Mouse (Mus musculus) liver, postnatal 0 days (tissue): ENCODE data around the gene Col4a3. TPM values are rescaled to one million over a fixed set of nuclear protein-coding genes. Genes with fewer than 3 reads are reported as not detected.

Experiments used
- ATAC-seq: fragments of 200-750 bp; cut with Nextera tagmentation; 2 replicates; pipeline ENCODE4 v1.8.0; 2017; ENCODE audit warnings: mild to moderate bottlenecking, moderate library complexity
- DNase-seq: peaks from one replicate; pipeline ENCODE4 v3.0.0-alpha.2; 2016
- H3K27ac ChIP-seq: fragments of 300-500 bp; sonication (generic); 2 replicates; pipeline ENCODE4 v1.5.1; 2014; ENCODE audit warnings: antibody characterized with exemption, moderate library complexity, mild to moderate bottlenecking, low read depth
- H3K27me3 ChIP-seq: fragments of 300-500 bp; sonication (generic); 2 replicates; pipeline ENCODE4 v1.6.1; 2014; ENCODE audit warnings: low read length, control low read depth, mixed read lengths; ENCODE audit not compliant: insufficient read depth
- H3K36me3 ChIP-seq: fragments of 300-500 bp; sonication (generic); replicated peaks from 2 replicates; pipeline ENCODE4 v1.6.1; 2014; ENCODE audit warnings: mild to moderate bottlenecking, control low read depth, low read length, moderate library complexity, mixed read lengths; ENCODE audit not compliant: insufficient read depth
- H3K4me1 ChIP-seq: fragments of 300-500 bp; sonication (generic); 2 replicates; pipeline ENCODE4 v1.6.1; 2014; ENCODE audit warnings: antibody characterized with exemption, mild to moderate bottlenecking, control low read depth; ENCODE audit not compliant: insufficient read depth
- H3K4me2 ChIP-seq: fragments of 300-500 bp; sonication (generic); 2 replicates; pipeline ENCODE4 v1.6.1; 2014; ENCODE audit warnings: low read depth, mild to moderate bottlenecking, low read length, moderate library complexity, mixed read lengths
- H3K4me3 ChIP-seq: fragments of 300-500 bp; sonication (generic); 2 replicates; pipeline ENCODE4 v1.5.1; 2014; ENCODE audit warnings: low read depth, low read length
- H3K9ac ChIP-seq: fragments of 300-500 bp; sonication (generic); replicated peaks from 2 replicates; pipeline ENCODE4 v1.6.1; 2014; ENCODE audit warnings: mild to moderate bottlenecking, moderate library complexity
- H3K9me3 ChIP-seq: fragments of 300-500 bp; sonication (generic); 2 replicates; pipeline ENCODE4 v1.6.1; 2016; ENCODE audit warnings: mild to moderate bottlenecking, control low read depth, low read length, mixed read lengths
- CTCF ChIP-seq: sonication (generic); IDR thresholded peaks from 2 replicates; pipeline ENCODE4 v1.5.1; 2016; ENCODE audit warnings: antibody characterized with exemption, low read depth
- EP300 ChIP-seq: IDR thresholded peaks from 2 replicates; pipeline ENCODE4 v1.6.1; 2016; ENCODE audit warnings: antibody characterized with exemption, low read depth, mild to moderate bottlenecking
- WGBS: fragments of 180-500 bp; shearing (Covaris S2); extraction: QIAGEN DNeasy Blood & Tissue Kit; methylation state at CpG from one replicate; pipeline ENCODE4 v1.1.7; 2014; ENCODE audit not compliant: insufficient replicate concordance; 5-methylcytosine and 5-hydroxymethylcytosine counted together
- polyA plus RNA-seq: library from polyadenylated mRNA; unstranded; fragments of >200 nt; fragmentation: Nextera tagmentation; extraction: Ambion mirVana; gene quantifications from 2 replicates; pipeline ENCODE4 v1.2.1, GENCODE M21; 2015

Col4a3 gene
- polyA plus RNA-seq, 1 experiment from 2014 or later, result 0.27 TPM

- Histone ChIP-seq H3K9ac (peak within 1 kb of the TSS; percentile 97), H3K27ac (peak within 1 kb of the TSS; percentile 97), H3K4me2 (peak within 1 kb of the TSS; percentile 81), H3K4me1 (peaks cover 16% of the 10 kb centered on the region), H3K9me3 (no peaks in the 10 kb centered on the region), H3K4me3 (peak within 1 kb of the TSS; percentile 92), H3K36me3 (peaks cover 15% of the 10 kb centered on the region), H3K27me3 (0 out of 2 replicates have a peak, but pooled peaks cover 3% of the 10 kb centered on the region)
- TF ChIP-seq CTCF (no peak), EP300 (no peak; the same call in 1 of the 2 replicates)
- 8% methylated on average over 38 of the region's 38 CpGs for WGBS
- DNase-seq, result peak; percentile 94
- peak; percentile 99 for ATAC-seq
These were observed 137.8 kb downstream of the Col4a3 start, which contains the start of gene Mff for GRCm38 (mm10) chr1:82724339-82725025. Mff (plus strand) TSS chr1:82724890.

- H3K27me3 ChIP-seq, result 0 out of 2 replicates have a peak, but pooled peaks cover 3% of the 10 kb centered on the region
- H3K9me3 ChIP-seq, result no peaks in the 10 kb centered on the region
- DNase-seq (no peak), ATAC-seq (peak; percentile 99)
- peaks cover 23% of the 10 kb centered on the region for H3K36me3 ChIP-seq
- H3K4me1 ChIP-seq, result peaks cover 16% of the 10 kb centered on the region
- WGBS, result 3% methylated on average over 37 of the region's 37 CpGs
- peak overlapping the region; percentile 97 for H3K9ac ChIP-seq
- peak overlapping the region; percentile 81 for H3K4me2 ChIP-seq
- H3K27ac ChIP-seq, result peak overlapping the region; percentile 97
- TF ChIP-seq CTCF, result no peak
- TF ChIP-seq EP300, result no peak; the same call in 1 of the 2 replicates
- peak overlapping the region; percentile 92 for H3K4me3 ChIP-seq
These were observed 138.5 kb downstream of the Col4a3 start for GRCm38 (mm10) chr1:82725026-82725874.

DNA sequence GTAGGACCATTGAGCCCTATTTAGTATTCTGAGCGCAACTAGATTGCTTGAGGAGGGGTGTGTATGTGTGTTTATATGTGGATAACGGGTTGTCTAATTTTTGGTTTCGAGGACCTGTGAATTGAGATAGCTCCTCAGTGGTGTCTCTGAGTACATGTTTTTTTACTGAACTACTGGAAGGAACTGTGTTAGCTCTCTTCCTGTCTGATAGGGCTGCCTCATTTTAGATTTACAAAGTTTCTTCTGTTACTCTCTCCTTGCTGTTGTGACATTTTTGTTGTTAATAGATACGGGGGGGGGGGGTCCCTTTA, 139.1 kb downstream of the Col4a3 start:
- Histone ChIP-seq H3K36me3 (peaks cover 29% of the 10 kb centered on the region), H3K9me3 (no peaks in the 10 kb centered on the region), H3K27me3 (0 out of 2 replicates have a peak, but pooled peaks cover 3% of the 10 kb centered on the region), H3K4me2 (peak overlapping the region; percentile 81), H3K27ac (peak overlapping the region; percentile 97), H3K9ac (peak overlapping the region; percentile 97), H3K4me3 (peak overlapping the region; percentile 92), H3K4me1 (peaks cover 16% of the 10 kb centered on the region)
- 22% methylated on average over 4 of the region's 4 CpGs for WGBS
- DNase-seq, result no peak
- ATAC-seq, result peak; percentile 6; the same call in 1 of the 2 replicates
- TF ChIP-seq CTCF, result no peak
- TF ChIP-seq EP300, result no peak

GRCm38 (mm10) chr1:82726482-82726881, 139.8 kb downstream of the Col4a3 start:
- Histone ChIP-seq H3K27ac (peak overlapping the region; percentile 97), H3K4me2 (peak overlapping the region; percentile 81), H3K4me3 (peak overlapping the region; percentile 92), H3K4me1 (peaks cover 16% of the 10 kb centered on the region), H3K27me3 (0 out of 2 replicates have a peak, but pooled peaks cover 3% of the 10 kb centered on the region), H3K9me3 (no peaks in the 10 kb centered on the region), H3K36me3 (peaks cover 35% of the 10 kb centered on the region), H3K9ac (peak overlapping the region; percentile 97)
- DNase-seq, result no peak
- TF ChIP-seq CTCF (no peak), EP300 (peak; percentile 67)
- 60% methylated on average over 5 of the region's 5 CpGs for WGBS
- no peak for ATAC-seq

GRCm38 (mm10) chr1:82733357-82733756, 146.6 kb downstream of the Col4a3 start:
- Histone ChIP-seq H3K27me3 (no peaks in the 10 kb centered on the region), H3K4me1 (no peaks in the 10 kb centered on the region), H3K9me3 (no peaks in the 10 kb centered on the region), H3K4me3 (no peak overlapping the region), H3K36me3 (peaks cover 78% of the 10 kb centered on the region), H3K9ac (no peak overlapping the region), H3K27ac (no peak overlapping the region), H3K4me2 (no peak overlapping the region)
- DNase-seq (no peak), ATAC-seq (peak; percentile 51)
- TF ChIP-seq CTCF (no peak), EP300 (0 out of 2 replicates have a peak, but pooled peaks have one; percentile 27)
- WGBS, result 68% methylated on average over 1 of the region's 1 CpGs

DNA sequence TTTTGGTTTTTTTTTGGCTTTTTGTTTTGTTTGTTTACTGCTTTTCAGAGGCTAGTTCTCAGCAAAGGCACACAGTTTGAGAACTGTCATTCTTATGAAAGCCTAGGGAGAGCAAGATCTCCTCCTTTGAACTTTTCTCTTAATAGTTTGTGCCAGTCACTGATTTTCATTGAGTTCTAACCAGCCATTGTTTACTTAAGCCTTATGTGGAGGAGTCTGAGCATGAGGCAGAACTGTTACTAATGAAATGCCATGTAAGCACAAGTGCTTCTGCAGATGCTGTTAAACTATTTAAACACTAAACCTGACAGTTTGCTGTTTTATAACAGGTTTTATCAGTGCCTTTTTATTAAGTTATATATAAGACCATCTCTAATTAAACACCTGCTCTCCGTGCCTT, 151.3 kb downstream of the Col4a3 start:
- Histone ChIP-seq H3K4me3 (no peak overlapping the region), H3K36me3 (peaks cover 55% of the 10 kb centered on the region), H3K9ac (no peak overlapping the region), H3K27ac (no peak overlapping the region), H3K4me2 (no peak overlapping the region), H3K27me3 (no peaks in the 10 kb centered on the region), H3K4me1 (no peaks in the 10 kb centered on the region), H3K9me3 (no peaks in the 10 kb centered on the region)
- DNase-seq (no peak), ATAC-seq (no peak)
- TF ChIP-seq CTCF, result no peak
- no peak for TF ChIP-seq EP300
- WGBS, result 92% methylated on average over 1 of the region's 1 CpGs
